Mouse (Mus musculus) retina, postnatal 7 days (tissue): ENCODE measurements around the gene D330045A20Rik.
"Not testable (repeated sequence)": the region's sequence is repeated elsewhere in the genome, so short reads cannot be mapped to it uniquely, and the experiment has no call there.

Experiments
- DNase-seq: peaks from one replicate; pipeline ENCODE4 v3.0.0-alpha.2; 2012; ENCODE audit warnings: low read depth, low spot score

The D330045A20Rik gene

GRCm38 (mm10) chrX:139578649-139579278 is 98.6 kb downstream of the D330045A20Rik start:
- DNase-seq, result no peak

- DNase-seq, result no peak
Observed at GRCm38 (mm10) chrX:139583616-139584015, 103.4 kb downstream of the D330045A20Rik start.

GRCm38 (mm10) chrX:139586676-139587075 is 106.5 kb downstream of the D330045A20Rik start:
- not testable (repeated sequence) for DNase-seq

GRCm38 (mm10) chrX:139596404-139596803 is 116.2 kb downstream of the D330045A20Rik start:
- DNase-seq, result no peak
